Mouse (Mus musculus) monocyte, adult 59 days (primary cell): ENCODE results near the gene Il4i1. TPM values are rescaled to one million over a fixed set of nuclear protein-coding genes. Genes with fewer than 3 reads are reported as not detected.

ENCODE experiments used
- total RNA-seq, 2 experiments: library from RNA; stranded (reverse); gene quantifications; one replicate each; pipeline ENCODE4 v1.2.4; 2023

Il4i1 gene
- 10 to 100 TPM; 12.7 to 14.3 TPM for total RNA-seq

DNA sequence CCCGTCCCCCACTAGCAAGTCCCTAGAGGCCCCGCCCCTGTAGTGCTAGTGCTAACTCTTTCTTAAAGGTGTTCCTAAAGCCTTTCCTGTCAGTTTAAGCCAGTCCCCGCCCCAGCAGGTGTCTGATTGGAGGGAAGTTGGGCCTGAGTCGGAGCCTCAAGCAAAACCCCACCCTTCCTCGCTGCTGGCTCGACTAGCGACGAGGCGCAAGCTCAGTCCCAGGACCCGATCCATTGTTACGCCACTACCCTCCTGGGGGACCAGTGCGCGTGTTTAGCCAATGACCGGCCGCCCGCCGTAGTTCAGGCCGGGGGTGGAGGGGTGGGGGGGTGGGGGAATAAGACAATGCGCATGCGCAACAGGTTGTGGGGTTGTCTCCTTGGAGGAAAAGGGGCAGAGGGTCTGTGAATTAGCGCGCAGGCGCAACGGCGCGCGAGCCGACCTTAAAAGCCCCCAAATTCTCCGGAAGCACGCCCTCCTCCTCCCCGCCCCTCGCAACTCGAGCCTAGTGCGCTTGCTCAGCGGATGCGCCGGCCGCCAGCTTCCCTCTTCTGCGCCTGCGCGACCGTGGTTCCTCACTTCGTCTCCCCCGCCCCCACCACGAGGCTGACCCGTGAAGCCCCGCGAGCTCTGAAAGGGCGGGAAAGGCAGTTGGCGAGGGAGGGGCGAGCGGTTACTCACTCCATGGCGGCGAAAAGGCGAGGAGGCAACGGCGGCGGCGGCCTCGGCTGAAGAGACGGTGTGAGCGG, at the start of gene Il4i1, which contains the start of gene Nup62:
Gene Il4i1, plus strand, starts transcription at position 667 of the 749 bp plus-strand sequence.
Gene Nup62, plus strand, starts transcription at position 368 of the 749 bp plus-strand sequence.

DNA sequence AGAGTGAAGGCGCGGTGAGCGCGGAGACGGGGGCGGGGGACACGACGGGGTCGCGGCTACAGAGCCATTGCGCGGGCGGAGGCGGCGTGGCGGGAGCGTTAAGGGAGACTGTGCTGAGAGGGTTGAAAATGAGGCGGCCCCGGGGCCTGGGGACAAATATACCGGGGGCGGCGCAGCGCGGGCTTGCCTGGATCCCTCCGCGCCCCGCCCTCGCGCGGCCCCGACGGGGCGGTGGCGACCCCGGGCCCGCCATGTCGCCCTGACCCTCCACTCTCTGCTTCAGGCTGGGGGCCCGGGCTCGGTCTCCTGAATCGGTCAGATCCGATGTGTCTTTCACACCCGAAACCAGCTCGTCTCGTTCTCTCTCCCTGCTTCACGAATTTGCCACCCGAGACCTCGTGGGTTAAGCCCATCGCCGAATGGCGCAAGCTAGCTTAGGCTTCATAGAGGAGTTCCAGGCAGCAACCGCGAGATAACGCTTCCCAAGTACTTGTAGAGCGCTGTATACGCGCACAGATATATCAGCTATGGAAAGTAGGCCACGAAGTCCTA, 359 bp downstream of the Il4i1 start, which contains the start of gene Atf5:
Gene Atf5, minus strand, starts transcription at position 189 of the 552 bp plus-strand sequence.

DNA sequence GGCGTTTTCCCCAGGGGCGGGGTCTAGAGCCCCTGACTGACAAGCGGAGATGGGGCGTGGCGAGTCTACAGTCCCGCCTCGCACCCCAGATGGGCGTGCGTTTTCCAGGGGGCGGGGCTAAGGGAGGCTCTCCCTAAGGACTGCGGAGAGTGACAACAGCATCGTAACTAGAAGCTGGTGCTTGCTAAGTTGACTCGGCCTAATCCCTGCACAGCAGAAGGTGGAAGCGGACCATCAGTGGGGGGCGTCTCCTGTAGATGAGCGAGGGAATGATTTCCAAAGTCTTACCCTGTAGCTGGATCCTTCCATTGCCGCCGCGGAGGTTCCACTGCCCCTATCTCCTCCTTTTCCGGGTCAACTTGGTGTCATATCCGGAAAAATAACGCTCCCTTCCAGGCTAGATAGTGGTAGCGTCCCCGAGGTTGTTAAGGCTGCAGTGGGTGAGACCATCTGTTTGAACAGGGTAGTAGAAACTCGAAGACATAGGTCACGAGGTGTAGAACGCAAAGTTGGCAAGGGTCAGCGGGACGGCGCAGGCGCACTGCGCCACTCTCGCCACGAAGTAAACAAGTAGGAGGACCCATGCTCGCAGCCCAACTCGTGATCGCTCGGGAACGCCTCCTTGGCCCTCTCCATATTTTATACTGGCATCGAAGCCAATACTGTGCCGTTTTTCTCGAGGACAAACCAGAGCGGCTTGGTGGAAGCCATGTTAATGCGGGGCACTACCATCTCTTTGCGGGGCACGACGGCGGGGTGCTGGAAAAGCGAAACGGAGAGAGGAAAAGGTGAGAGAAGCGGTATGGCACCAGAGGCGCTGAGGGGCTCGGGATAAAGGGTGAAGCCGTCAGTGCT, 32.6 kb downstream of the Il4i1 start, which contains the start of the genes Akt1s1 and Tbc1d17:
Gene Akt1s1, plus strand, starts transcription at position 431 of the 855 bp plus-strand sequence.
Gene Tbc1d17, minus strand, starts transcription at position 519 of the 855 bp plus-strand sequence.

DNA sequence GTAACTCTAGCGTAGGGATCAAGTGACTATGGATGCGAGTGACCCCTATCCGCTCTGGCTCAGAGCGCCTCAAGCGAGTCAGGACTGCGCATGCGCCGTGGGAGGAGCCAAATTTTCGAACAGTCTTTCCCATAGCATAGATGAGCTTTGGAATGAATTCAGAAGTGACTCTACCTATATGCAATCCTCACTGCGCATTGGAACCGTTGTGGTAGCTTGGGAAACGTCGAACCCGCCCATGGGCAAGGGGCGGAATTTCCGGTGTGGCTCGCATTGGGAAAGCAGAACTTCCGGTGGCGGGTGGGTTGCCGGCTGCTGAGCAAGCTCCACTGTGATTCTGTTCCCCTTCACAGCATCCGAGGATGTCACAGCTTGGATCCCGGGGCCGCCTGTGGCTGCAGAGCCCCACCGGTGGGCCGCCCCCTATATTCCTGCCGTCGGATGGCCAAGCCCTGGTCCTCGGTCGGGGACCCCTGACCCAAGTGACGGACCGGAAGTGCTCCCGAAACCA, 40.9 kb downstream of the Il4i1 start, which contains the start of gene Pnkp:
Gene Pnkp, plus strand, starts transcription at position 98 of the 511 bp plus-strand sequence.

DNA sequence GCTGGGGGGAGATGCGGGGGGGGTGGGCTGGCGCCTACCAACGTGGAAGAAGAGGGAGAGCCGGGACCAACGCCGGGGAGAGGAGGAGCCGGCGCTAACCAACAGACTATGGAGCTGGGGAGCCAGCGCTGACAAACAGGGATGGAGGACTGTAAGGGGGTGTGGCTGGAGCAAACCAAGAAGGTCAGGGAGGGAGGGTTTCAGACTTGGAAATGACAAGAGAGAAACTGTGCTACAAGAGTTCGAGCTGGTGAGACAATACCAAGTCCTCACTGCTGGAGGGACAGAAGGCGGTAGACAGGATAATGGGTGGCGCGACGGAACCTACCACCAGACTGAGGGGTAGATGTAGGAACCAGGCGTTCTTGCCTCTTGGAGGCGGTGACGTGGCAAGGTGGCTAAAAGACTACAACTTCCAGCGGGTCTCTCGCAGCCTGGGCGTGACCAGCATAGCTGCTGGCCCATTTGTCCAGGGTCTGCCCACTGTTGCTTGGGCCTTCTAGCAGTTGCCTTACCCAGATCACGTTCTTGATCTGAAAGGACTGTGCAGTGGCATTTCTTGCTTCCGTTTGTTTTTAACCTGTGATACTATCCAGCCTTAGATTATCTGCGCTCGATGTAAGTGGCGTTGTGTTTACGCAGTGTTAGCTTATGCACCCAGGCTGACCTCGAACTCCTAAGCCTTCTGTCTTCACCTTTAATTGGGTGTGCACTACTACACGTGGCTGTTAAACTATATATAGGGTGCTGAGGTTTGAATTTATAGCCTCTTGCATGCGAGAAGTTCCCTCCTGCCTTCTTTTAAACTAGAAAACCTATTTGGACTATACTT, 53.7 kb downstream of the Il4i1 start, which contains the start of gene Ptov1:
Gene Ptov1, minus strand, starts transcription at position 92 of the 832 bp plus-strand sequence.

Other genes with a start within 250 kb of the Il4i1 start
- gene Napsa, start 244.0 kb upstream of the Il4i1 start, total RNA-seq = 100 to 1,000 TPM; 353 to 405 TPM
- 1 to 10 TPM; 1.7 to 3.4 TPM for gene Kcnc3, start 225.7 kb upstream of the Il4i1 start, total RNA-seq
- gene Myh14, start 145.5 kb upstream of the Il4i1 start, total RNA-seq = 1 to 10 TPM in 1 of 2 experiments, under 1 TPM in 1; 0.15 to 1.3 TPM
- not detected for gene Izumo2, start 107.6 kb upstream of the Il4i1 start, total RNA-seq
- 10 to 100 TPM; 57.7 to 61.2 TPM for gene Vrk3, start 68.0 kb upstream of the Il4i1 start, total RNA-seq
- gene Zfp473, start 65.3 kb upstream of the Il4i1 start, total RNA-seq = 1 to 10 TPM in 1 of 2 experiments, under 1 TPM in 1; 0.33 to 1.1 TPM
- gene Nup62, start 299 bp upstream of the Il4i1 start, total RNA-seq = 10 to 100 TPM; 26.2 to 31.2 TPM
- gene Atf5, start 271 bp downstream of the Il4i1 start, total RNA-seq = 1 to 10 TPM; 4.7 to 6.0 TPM
- gene Akt1s1, start 32.6 kb downstream of the Il4i1 start, total RNA-seq = 10 to 100 TPM; 28.4 to 31.3 TPM
- gene Tbc1d17, start 32.7 kb downstream of the Il4i1 start, total RNA-seq = 10 to 100 TPM; 78.0 to 79.4 TPM
- 10 to 100 TPM; 83.9 to 88.5 TPM for gene Pnkp, start 40.8 kb downstream of the Il4i1 start, total RNA-seq
- gene Ptov1, start 53.4 kb downstream of the Il4i1 start, total RNA-seq = 10 to 100 TPM; 59.0 to 65.1 TPM
- 10 to 100 TPM; 51.0 to 54.3 TPM for gene Med25, start 76.3 kb downstream of the Il4i1 start, total RNA-seq
- 10 to 100 TPM in 1 of 2 experiments, 1 to 10 TPM in 1; 8.5 to 13.7 TPM for gene Fuz, start 79.7 kb downstream of the Il4i1 start, total RNA-seq
- 10 to 100 TPM; 65.0 to 66.5 TPM for gene Ap2a1, start 113.1 kb downstream of the Il4i1 start, total RNA-seq
- gene Tsks, start 126.8 kb downstream of the Il4i1 start, total RNA-seq = not detected
- 1 to 10 TPM in 1 of 2 experiments, under 1 TPM in 1; 0.63 to 2.0 TPM for gene Cpt1c, start 158.5 kb downstream of the Il4i1 start, total RNA-seq
- gene Prmt1, start 170.2 kb downstream of the Il4i1 start, total RNA-seq = 10 to 100 TPM; 73.2 to 92.6 TPM
- gene Irf3, start 181.3 kb downstream of the Il4i1 start, total RNA-seq = 100 to 1,000 TPM in 1 of 2 experiments, 10 to 100 TPM in 1; 99.4 to 105 TPM
- 10 to 100 TPM; 12.7 to 21.1 TPM for gene Bcl2l12, start 182.3 kb downstream of the Il4i1 start, total RNA-seq
- gene Scaf1, start 200.0 kb downstream of the Il4i1 start, total RNA-seq = 10 to 100 TPM; 79.7 to 88.3 TPM
- 100 to 1,000 TPM; 157 to 168 TPM for gene Rras, start 201.6 kb downstream of the Il4i1 start, total RNA-seq
- gene Prr12, start 236.5 kb downstream of the Il4i1 start, total RNA-seq = 10 to 100 TPM; 36.6 to 38.5 TPM
- 10 to 100 TPM; 43.8 to 49.1 TPM for gene Nosip, start 246.0 kb downstream of the Il4i1 start, total RNA-seq
- gene Prrg2, start 246.3 kb downstream of the Il4i1 start, total RNA-seq = 10 to 100 TPM; 14.4 to 16.2 TPM